Mouse (Mus musculus) MEL (cell line): Measurements from ENCODE around the gene Kdelr3.

Source experiments
- CTCF ChIP-seq, 3 experiments: IDR thresholded peaks in 2 of 3; conservative IDR thresholded peaks in 1 of 3; 2 replicates each; pipeline ENCODE4 v1.5.1; 2011 to 2012; ENCODE audit warnings: low read length in 3 of 3, low read depth in 2 of 3, mild to moderate bottlenecking in 2 of 3, improper control_type of control experiment in 1 of 3, inconsistent platforms in 1 of 3, mixed read lengths in 1 of 3, moderate library complexity in 1 of 3; ENCODE audit not compliant: control insufficient read depth in 1 of 3, insufficient read depth in 1 of 3, poor library complexity in 1 of 3, severe bottlenecking in 1 of 3
- KAT2A ChIP-seq: conservative IDR thresholded peaks from 2 replicates; pipeline ENCODE4 v1.6.1; 2012; ENCODE audit warnings: low read depth, low read length, improper control_type of control experiment, inconsistent platforms
- SIN3A ChIP-seq: IDR thresholded peaks from 2 replicates; pipeline ENCODE4 v1.6.1; 2012; ENCODE audit warnings: low read length, improper control_type of control experiment, inconsistent platforms

DNA sequence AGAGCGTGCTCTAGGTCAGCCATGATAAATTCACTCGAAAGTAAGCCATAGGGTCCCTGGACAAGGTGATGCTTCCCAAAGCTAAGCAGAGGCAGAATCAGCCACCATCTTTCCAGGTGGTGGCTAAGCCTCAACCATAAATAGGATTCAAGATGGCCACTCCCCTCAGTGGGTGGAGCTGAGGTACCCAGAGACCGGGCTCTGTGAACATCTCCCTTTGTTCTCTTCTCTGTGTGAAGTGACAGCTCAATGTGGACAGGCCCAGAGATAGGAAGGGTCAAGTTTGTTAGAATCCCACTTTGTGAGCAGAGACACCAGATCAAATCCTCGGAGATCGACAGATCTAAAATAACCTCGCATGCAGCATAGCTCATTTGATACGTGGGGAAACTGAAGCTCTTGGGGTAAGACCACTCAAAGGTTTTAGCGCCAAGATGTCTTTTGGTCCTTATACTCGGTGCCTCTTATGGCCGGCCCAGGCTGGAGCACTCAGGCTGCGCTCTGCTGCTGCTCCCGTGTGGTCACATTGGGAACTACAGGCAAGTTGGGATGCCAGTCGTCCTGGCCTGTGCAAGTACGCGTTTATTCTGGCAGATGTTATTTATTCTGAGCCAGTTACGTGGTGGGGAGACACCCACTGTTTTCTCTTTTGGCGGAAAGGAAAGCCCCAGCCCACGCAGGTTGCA lies 49.5 kb upstream of the Kdelr3 start:
- peak; percentile 97 to 99 (median 97) for TF ChIP-seq CTCF (IDR thresholded peaks at IDR 0.05 in 2 of 3, conservative IDR thresholded peaks at IDR 0.05 in 1 of 3; ENCODE audit: control insufficient read depth in 1 of 3, insufficient read depth in 1 of 3, low read depth in 2 of 3, low read length in 3 of 3, poor library complexity in 1 of 3, severe bottlenecking in 1 of 3)
- TF ChIP-seq SIN3A = peak; percentile 43; the same call in 1 of the 2 replicates
- no peak for TF ChIP-seq KAT2A
